Mouse (Mus musculus) olfactory bulb, adult 2 months (tissue): ENCODE measurements around the gene Vmac.

Experiments
- CTCF ChIP-seq: fragments of 200-500 bp; IDR thresholded peaks from 2 replicates; pipeline ENCODE4 v1.5.1; 2012; ENCODE audit warnings: low read depth, mild to moderate bottlenecking, low read length, moderate library complexity; ENCODE audit not compliant: insufficient read depth
- POLR2A ChIP-seq: fragments of 200-500 bp; IDR thresholded peaks from 2 replicates; pipeline ENCODE4 v1.6.1; 2012; ENCODE audit warnings: mild to moderate bottlenecking, low read depth, low read length, moderate library complexity; ENCODE audit not compliant: insufficient read depth

- TF ChIP-seq POLR2A (no peak), CTCF (no peak)
Observed at GRCm38 (mm10) chr17:56728117-56728516, 10.3 kb upstream of the Vmac start.
